Mouse (Mus musculus): ENCODE results near the gene Itih1. TPM values are rescaled to one million over a fixed set of nuclear protein-coding genes. Genes with fewer than 3 reads are reported as not detected.

Itih1 gene
- total RNA-seq (2021), result not detected
- long read RNA-seq, experiment 1, result 0 reads
- long read RNA-seq, experiment 2, result 0 reads

DNA sequence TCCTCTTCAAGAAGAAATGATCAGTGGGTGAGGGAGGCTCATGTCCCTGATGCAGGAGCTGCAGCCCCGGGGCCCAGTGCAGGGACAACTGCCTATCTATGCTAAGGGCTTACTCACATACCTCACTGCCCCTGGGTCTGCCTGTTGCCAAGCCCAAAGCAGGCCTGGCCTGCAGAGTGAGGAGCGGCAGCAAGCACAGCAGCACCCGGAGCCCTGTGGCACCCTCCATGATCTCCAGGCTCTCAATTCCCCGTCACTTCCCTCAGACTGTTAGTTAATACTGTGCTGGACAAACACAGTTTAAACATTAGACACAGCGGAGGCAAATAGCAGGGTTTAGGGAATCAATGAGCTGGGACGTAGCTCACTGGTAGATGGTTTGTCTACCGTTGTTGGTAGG lies at the start of gene Itih1:
Gene Itih1 (minus strand): TSS at position 252 of the 400 bp plus-strand sequence.
- intact Hi-C loops (cut with DNase I), result loop anchor here (5.0 kb wide), 2 partner anchors 61 to 76 kb away; no protein-coding TSS in a partner anchor
- DNase-seq (ENCODE audit: low spot score in 2 of 2), result no peak

- intact Hi-C loops (cut with DNase I), result no loop called here
- DNase-seq (ENCODE audit: low spot score in 2 of 2), result no peak
Observed at GRCm38 (mm10) chr14:30976222-30976621, 33.1 kb upstream of the Itih1 start.

DNA sequence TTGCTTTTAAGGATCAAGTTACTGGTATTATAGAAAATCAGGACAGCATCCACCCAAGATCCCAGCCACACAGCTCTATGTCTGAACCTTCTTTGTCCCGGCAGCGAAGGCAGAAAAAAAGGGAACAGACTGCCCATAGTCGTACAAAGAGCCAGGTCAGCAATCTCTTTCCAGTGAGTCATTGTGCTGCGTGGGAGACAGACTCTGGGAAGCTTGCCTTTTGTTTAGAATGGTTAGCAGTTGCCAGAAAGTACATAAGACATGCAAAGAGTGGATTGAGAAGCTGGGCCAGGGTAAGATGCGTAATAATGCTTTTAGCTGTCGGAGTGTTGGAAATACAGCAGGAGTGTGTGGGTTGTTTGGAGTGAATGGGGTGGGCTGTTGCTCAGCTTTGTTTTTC lies 31.1 kb upstream of the Itih1 start:
- intact Hi-C loops (cut with DNase I), result no loop called here
- peak; percentile 53 to 79 for DNase-seq (ENCODE audit: low spot score in 2 of 2)

- intact Hi-C loops (cut with DNase I), result no loop called here
- DNase-seq (ENCODE audit: low spot score in 2 of 2), result no peak
Observed at GRCm38 (mm10) chr14:30960366-30960765, 17.3 kb upstream of the Itih1 start.

- intact Hi-C loops (cut with DNase I), result no loop called here
- no peak for DNase-seq (ENCODE audit: low spot score in 2 of 2)
Observed at GRCm38 (mm10) chr14:30959031-30959430, 15.9 kb upstream of the Itih1 start.

- DNase-seq (ENCODE audit: low spot score in 2 of 2), result no peak
- intact Hi-C loops (cut with DNase I), result no loop called here
Observed at GRCm38 (mm10) chr14:30958517-30958916, 15.4 kb upstream of the Itih1 start.

DNA sequence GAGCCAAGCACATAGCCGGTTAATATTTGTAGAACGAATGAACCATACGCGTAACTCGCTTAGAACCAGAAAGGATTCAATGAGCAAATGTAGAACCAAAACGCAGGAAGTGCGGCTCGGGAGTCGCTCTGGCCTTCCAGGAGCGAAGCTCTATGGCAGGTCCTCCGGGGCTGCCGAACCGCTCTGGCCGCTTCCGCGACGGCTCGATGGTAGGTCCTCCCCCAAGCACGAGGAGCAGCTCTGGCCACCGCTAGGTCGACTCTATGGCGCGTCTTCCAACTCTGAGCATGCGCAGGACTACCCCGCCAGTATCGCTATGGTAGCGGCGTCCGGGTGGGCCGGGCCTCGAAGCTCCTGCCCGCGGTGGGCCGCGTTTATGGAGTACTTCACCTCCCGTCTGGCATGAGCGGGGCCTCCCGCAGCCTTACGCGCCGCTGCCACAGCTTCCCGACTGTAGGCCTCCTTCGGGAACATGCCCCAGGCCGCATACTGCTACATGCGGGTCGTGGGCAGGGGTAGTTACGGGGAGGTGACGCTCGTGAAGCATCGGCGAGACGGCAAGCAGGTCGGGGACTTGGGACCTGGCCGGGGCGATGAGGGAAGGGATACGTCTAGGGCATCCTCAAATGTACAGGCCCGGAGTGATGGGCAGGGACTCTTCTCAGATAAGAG lies 8.2 kb upstream of the Itih1 start, which contains the start of gene Nek4:
Gene Nek4 (plus strand): TSS at position 224 of the 672 bp plus-strand sequence.
- peak; percentile 97 for DNase-seq (ENCODE audit: low spot score in 2 of 2)
- intact Hi-C loops (cut with DNase I), result no loop called here

- intact Hi-C loops (cut with DNase I), result loop anchor here (5.0 kb wide), 1 partner anchor 123 kb away; the partner anchor contains the start of gene Tmem110
- no peak for DNase-seq (ENCODE audit: low spot score in 2 of 2)
Observed at GRCm38 (mm10) chr14:30949986-30950385, 6.9 kb upstream of the Itih1 start.

DNA sequence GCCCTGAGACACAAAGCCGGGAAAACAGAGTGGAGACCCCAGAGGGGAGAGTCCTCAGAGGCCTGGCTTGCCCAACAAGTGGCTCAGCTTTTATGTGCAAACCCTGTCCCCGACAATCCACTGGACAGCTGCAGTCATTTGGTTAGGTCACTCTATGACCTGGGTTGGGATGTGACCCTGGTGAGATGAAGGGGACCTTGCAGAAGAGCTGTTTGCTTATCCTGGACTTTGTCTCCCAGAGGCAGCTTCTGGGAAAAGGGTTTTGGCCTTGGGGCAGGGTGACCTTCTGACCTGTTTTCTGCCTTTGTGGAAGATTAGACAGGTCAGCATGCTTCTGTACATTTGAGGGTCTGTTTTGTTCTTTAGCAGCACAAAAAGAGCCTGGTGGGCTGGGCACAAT lies 1.7 kb upstream of the Itih1 start:
- no peak for DNase-seq (ENCODE audit: low spot score in 2 of 2)
- intact Hi-C loops (cut with DNase I), result loop anchor here (5.0 kb wide), 3 partner anchors 62 to 117 kb away; partner anchors contain the start of gene Tmem110

DNA sequence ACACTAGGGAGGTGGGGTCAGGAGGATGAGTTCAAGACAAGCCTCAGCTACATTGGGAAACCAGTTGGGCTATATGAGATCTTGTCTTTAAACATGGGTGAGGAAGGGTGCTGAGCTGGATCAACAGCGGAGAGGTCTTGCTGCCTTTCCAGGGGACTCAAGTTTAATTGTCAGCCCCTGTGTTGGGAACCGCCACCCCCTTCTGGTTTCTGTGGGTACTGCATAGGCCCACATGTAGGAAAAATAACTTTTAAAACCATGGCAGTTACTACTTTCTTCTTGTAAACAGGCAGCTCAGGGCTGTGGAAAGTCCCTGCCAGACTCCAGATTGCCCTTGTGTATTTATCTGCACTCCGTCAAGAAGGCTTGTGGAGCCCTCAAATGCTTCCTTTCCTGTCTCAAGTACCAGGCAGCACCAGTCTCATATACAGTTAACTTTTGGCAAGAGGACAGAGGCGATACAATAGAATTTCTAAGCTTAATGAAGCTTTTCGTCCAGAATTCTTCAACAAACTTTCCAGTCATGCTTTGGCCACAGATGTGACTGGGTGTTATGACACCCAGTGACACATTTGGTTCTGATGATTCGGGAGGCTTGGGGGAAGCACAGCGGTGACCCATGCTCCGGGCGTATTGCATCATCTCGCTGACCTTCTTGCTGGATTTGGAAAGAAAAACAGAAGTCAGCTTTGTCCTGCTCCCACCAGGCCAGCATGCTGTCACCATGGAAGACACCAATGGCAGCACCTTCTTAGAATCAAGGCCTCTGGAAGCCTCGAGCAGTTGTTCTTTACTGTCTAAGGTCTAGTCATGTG lies 978 bp upstream of the Itih1 start:
- intact Hi-C loops (cut with DNase I), result loop anchor here (5.0 kb wide), 2 partner anchors 62 to 77 kb away; no protein-coding TSS in a partner anchor
- peak; percentile 64 to 74 for DNase-seq (ENCODE audit: low spot score in 2 of 2)

GRCm38 (mm10) chr14:30942254-30942653 lies 835 bp downstream of the Itih1 start:
- intact Hi-C loops (cut with DNase I), result loop anchor here (5.0 kb wide), 2 partner anchors 60 to 75 kb away; no protein-coding TSS in a partner anchor
- no peak for DNase-seq (ENCODE audit: low spot score in 2 of 2)

DNA sequence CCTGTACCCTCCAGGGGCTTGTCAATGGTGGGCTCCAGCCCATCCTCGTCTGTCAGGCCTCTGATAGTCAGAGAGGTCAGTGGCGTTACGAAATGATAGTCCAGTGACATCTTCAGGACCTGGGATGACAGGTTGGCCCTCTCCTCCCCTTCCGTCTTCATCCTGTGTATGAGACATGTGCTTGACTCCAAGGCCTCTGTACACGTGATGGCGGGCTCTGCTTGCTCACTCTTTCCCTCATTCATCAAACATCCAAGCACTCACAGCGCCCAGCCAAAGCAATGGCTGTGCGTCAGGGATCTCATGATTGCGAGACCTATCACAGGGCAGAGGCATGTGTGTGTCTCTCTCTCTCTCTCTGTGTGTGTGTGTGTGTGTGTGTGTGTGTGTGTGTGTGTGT lies 9.7 kb downstream of the Itih1 start:
- intact Hi-C loops (cut with DNase I), result no loop called here
- DNase-seq (ENCODE audit: low spot score in 2 of 2), result no peak

GRCm38 (mm10) chr14:30930386-30930785 lies 12.7 kb downstream of the Itih1 start:
- DNase-seq (ENCODE audit: low spot score in 2 of 2), result no peak

GRCm38 (mm10) chr14:30925492-30925891 lies 17.6 kb downstream of the Itih1 start:
- DNase-seq (ENCODE audit: low spot score in 2 of 2), result no peak
- intact Hi-C loops (cut with DNase I), result no loop called here

More at GRCm38 (mm10) chr14:30930386-30930785, 12.7 kb downstream of the Itih1 start:
- intact Hi-C loops (cut with DNase I), result no loop called here

DNA sequence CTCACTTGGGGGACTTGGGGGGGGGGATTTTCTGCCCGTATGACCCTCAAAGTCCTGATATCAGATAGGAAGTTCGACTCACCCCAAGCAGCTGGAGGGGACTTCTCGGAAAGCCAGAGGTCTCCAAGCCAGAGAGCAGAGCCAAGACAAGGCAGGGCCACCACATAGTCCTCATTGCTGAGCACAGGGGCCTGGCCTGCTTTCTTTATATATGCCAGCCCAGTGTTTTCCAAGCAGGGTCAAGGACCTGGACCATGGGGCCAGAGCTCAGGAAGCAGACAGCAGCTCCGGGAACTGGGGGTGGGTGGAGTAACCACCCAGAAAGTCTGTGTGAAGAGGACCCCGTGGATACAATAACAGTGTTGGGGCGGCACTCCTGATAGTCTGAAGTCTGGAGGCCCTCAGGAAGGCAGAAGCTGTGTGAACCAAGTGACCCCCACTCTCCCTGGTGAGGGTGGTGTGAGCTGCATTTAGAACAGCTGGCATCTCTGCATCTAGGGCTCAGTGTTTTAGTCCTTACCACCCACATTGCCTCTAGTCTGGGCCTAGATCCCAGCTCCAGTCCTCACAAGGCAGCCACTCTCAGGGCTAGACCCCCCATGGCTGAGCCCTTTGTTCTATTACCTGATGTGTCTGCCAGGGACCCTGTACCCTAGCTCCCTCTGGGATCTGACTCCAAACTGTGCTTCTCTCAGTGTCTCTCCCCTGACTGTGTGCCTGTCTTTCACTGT lies 19.5 kb downstream of the Itih1 start, which contains the start of gene Itih3:
Gene Itih3 (minus strand): TSS at position 386 of the 731 bp plus-strand sequence.
- intact Hi-C loops (cut with DNase I), result no loop called here
- peak; percentile 35 to 62 for DNase-seq (ENCODE audit: low spot score in 2 of 2)

GRCm38 (mm10) chr14:30922053-30922670 lies 20.9 kb downstream of the Itih1 start:
- DNase-seq (ENCODE audit: low spot score in 2 of 2), result peak in 1 of 2 experiments; percentile 46
- intact Hi-C loops (cut with DNase I), result no loop called here

DNA sequence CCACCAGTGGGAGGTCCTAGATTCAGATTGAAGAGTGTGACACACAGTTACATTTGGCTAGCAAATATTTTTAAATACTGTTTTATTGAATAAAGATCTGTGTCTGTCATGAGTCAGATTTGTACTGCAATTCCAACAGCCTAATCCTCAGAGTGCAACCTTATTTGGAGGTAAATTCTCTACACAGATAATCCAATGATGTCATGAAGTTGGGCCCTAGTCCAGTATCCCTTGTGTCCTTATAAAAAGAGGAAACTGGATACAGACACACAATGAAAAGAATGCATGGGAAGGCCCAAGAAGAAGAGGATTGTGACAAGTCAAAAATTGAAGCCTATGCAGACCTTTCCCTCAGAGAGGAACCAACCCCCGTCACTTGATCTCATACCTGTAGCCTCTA lies 26.6 kb downstream of the Itih1 start:
- DNase-seq (ENCODE audit: low spot score in 2 of 2), result no peak
- intact Hi-C loops (cut with DNase I), result no loop called here

GRCm38 (mm10) chr14:30913404-30913803 lies 29.7 kb downstream of the Itih1 start:
- no peak for DNase-seq (ENCODE audit: low spot score in 2 of 2)

GRCm38 (mm10) chr14:30912641-30913040 lies 30.4 kb downstream of the Itih1 start:
- DNase-seq (ENCODE audit: low spot score in 2 of 2), result no peak
- intact Hi-C loops (cut with DNase I), result no loop called here

More at GRCm38 (mm10) chr14:30913404-30913803, 29.7 kb downstream of the Itih1 start:
- intact Hi-C loops (cut with DNase I), result no loop called here
